9 mouse cellular contexts compared by ENCODE assay signal in the genomic region with DNA sequence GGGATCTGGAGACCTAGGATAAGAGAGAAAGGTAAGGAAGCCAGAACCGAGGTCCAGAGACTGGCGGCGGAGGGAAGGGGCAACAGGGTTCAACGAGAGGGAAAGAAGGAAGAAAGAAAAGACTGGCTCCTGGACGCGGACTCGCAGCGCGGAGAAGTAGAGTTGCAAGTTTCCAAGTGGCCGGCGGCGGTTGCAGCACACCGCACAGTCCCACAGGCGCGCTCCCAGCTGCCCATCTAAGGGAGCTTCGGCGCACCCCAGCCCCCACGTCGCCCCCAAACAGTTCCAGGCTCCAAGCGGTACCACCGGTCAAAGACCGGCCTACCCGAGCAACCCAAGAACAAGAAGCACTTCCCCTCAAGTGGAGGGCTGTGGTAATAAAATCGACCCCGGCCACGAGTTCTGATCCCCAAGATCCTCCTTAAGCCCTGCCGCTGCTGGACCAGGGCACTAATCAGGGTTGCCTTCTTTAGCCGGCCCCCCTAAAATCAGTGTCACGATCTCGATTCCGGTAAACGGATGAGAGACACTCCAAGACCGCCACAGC. TPM values are rescaled to one million over a fixed set of nuclear protein-coding genes. Genes with fewer than 3 reads are reported as not detected.
DNase-seq lines count a peak whose midpoint lies in the region; ATAC-seq lines count a peak whose summit lies in the region.
"Had no signal": no experiment of that assay in that cellular context is flagged by ENCODE, and none has a peak within 500 bp of the region (broad histone marks: within the 10 kb centered on the region; RNA-seq: fewer than 3 reads in every experiment).

No protein-coding gene starts in this region.

- peak overlapping the region; percentile 92 for H3K27ac ChIP-seq in forebrain, embryonic 14.5 days (ENCODE audit: low read depth, low read length)
- H3K27ac ChIP-seq in neural tube, embryonic 11.5 days (ENCODE audit: low read depth, low read length) = peak overlapping the region; percentile 91

- H3K4me3 ChIP-seq in forebrain, embryonic 14.5 days (ENCODE audit: low read depth, low read length) = peak overlapping the region; percentile 53
- H3K4me3 ChIP-seq in neural tube, embryonic 11.5 days (ENCODE audit: low read depth, low read length) = peak overlapping the region; percentile 64

- intact Hi-C loops in gastrocnemius, postnatal 14 days (cut with DNase I; ENCODE audit: low total_unique reads) = no loop called here

- H3K9ac ChIP-seq in forebrain, embryonic 14.5 days (ENCODE audit: low read length) = peak overlapping the region; percentile 73
- peak overlapping the region; percentile 85 for H3K9ac ChIP-seq in neural tube, embryonic 11.5 days (ENCODE audit: low read length)

- H3K27me3 ChIP-seq in forebrain, embryonic 14.5 days (replicated peaks; ENCODE audit: control insufficient read depth, insufficient read depth, low read length) = no peaks in the 10 kb centered on the region
- no peaks in the 10 kb centered on the region for H3K27me3 ChIP-seq in neural tube, embryonic 11.5 days (ENCODE audit: control insufficient read depth, insufficient read depth, low read length)

- no peaks in the 10 kb centered on the region for H3K36me3 ChIP-seq in forebrain, embryonic 14.5 days (ENCODE audit: control insufficient read depth, insufficient read depth, low read length)
- no peaks in the 10 kb centered on the region for H3K36me3 ChIP-seq in neural tube, embryonic 11.5 days (ENCODE audit: control insufficient read depth, insufficient read depth, low read length)

- H3K9me3 ChIP-seq in forebrain, embryonic 14.5 days (replicated peaks; ENCODE audit: control insufficient read depth, low read length) = no peaks in the 10 kb centered on the region
- H3K9me3 ChIP-seq in neural tube, embryonic 11.5 days (ENCODE audit: control insufficient read depth, low read length) = no peaks in the 10 kb centered on the region

- ATAC-seq in forebrain, embryonic 14.5 days = 0 out of 2 replicates have a peak, but pooled peaks have one; percentile 10
- ATAC-seq in neural tube, embryonic 11.5 days (ENCODE audit: insufficient read depth, low FRiP score, low TSS enrichment) = no peak

- peak overlapping the region; percentile 93 for H3K4me2 ChIP-seq in forebrain, embryonic 14.5 days (ENCODE audit: low read length)
- peak overlapping the region; percentile 88 for H3K4me2 ChIP-seq in neural tube, embryonic 11.5 days (ENCODE audit: low read depth)

- DNase-seq in gastrocnemius, postnatal 14 days = peak; percentile 38
- no peak for DNase-seq in gastrocnemius, adult 8-10 months (ENCODE audit: low spot score in 2 of 2)
- peak; percentile 50 for DNase-seq in Muller cell, postnatal 12 days (ENCODE audit: inconsistent ontology term)
- peak; percentile 44 for DNase-seq in forebrain, embryonic 14.5 days (ENCODE audit: low spot score)
- DNase-seq in kidney, postnatal 10 days = peak; percentile 53
- DNase-seq in neural tube, embryonic 11.5 days (ENCODE audit: low spot score) = peak; percentile 64
- DNase-seq in MN1 (ENCODE audit: low spot score) = no peak
- no peak for DNase-seq in spleen, postnatal 4 days (ENCODE audit: low spot score in 2 of 2)

- peaks cover 27% of the 10 kb centered on the region for H3K4me1 ChIP-seq in forebrain, embryonic 14.5 days (ENCODE audit: control insufficient read depth, insufficient read depth, low read length)
- H3K4me1 ChIP-seq in neural tube, embryonic 11.5 days (ENCODE audit: control insufficient read depth, insufficient read depth, low read length) = peaks cover 32% of the 10 kb centered on the region

- WGBS in forebrain, embryonic 14.5 days = under 1% methylated on average over 33 of the region's 33 CpGs
- under 1% methylated on average over 33 of the region's 33 CpGs for WGBS in neural tube, embryonic 11.5 days

RNA-seq across cellular contexts. Expression of gene Gli2, which starts 0.7 kb away (rescaled TPM):
- 1 to 10 TPM; 3.3 to 4.5 TPM for total RNA-seq in gastrocnemius, postnatal 14 days (2021)
- total RNA-seq in gastrocnemius, adult 8-10 months (2022) = under 1 TPM; 0.44 to 0.54 (median 0.50) TPM
- polyA plus RNA-seq in forebrain, embryonic 14.5 days (2014; fragmentation: Nextera tagmentation; extraction: Ambion mirVana) = 3.3 and 4.1 TPM in 2 replicates
- 10.3 and 12.2 TPM in 2 replicates for polyA plus RNA-seq in neural tube, embryonic 11.5 days (2014; fragmentation: Nextera tagmentation; extraction: Ambion mirVana)
- total RNA-seq: hematopoietic stem cell, adult 5-6 weeks had no signal

Comparison
In these comparisons a context has a peak if more than half of its experiments do, and no peak if none do; other contexts are left out.
1. DNase-seq: peak in gastrocnemius, postnatal 14 days (single experiment), Muller cell, postnatal 12 days (single experiment), forebrain, embryonic 14.5 days (single experiment), kidney, postnatal 10 days (single experiment) and neural tube, embryonic 11.5 days (single experiment); none in gastrocnemius, adult 8-10 months (0 of 2), MN1 (single experiment) and spleen, postnatal 4 days (0 of 2).